Mouse (Mus musculus) olfactory bulb, adult 2 months (tissue): Measurements from ENCODE around the gene Auts2. TPM values are rescaled to one million over a fixed set of nuclear protein-coding genes. Genes with fewer than 3 reads are reported as not detected.

Source experiments
- H3K27ac ChIP-seq: fragments of 200-500 bp; 2 replicates; pipeline ENCODE4 v1.5.1; 2012; ENCODE audit warnings: low read depth, low read length; ENCODE audit not compliant: insufficient read depth
- H3K4me1 ChIP-seq: fragments of 200-500 bp; 2 replicates; pipeline ENCODE4 v1.6.1; 2012; ENCODE audit warnings: low read length; ENCODE audit not compliant: control insufficient read depth, insufficient read depth
- H3K4me3 ChIP-seq: fragments of 200-500 bp; 2 replicates; pipeline ENCODE4 v1.5.1; 2012; ENCODE audit warnings: mild to moderate bottlenecking, low read depth, low read length, moderate library complexity; ENCODE audit not compliant: insufficient read depth
- CTCF ChIP-seq: fragments of 200-500 bp; IDR thresholded peaks from 2 replicates; pipeline ENCODE4 v1.5.1; 2012; ENCODE audit warnings: low read depth, mild to moderate bottlenecking, low read length, moderate library complexity; ENCODE audit not compliant: insufficient read depth
- POLR2A ChIP-seq: fragments of 200-500 bp; IDR thresholded peaks from 2 replicates; pipeline ENCODE4 v1.6.1; 2012; ENCODE audit warnings: mild to moderate bottlenecking, low read depth, low read length, moderate library complexity; ENCODE audit not compliant: insufficient read depth
- WGBS: fragments of 180-500 bp; shearing (Covaris S2); methylation state at CpG from one replicate; pipeline ENCODE4 v1.1.7; 2018; 5-methylcytosine and 5-hydroxymethylcytosine counted together
- polyA plus RNA-seq: library from polyadenylated mRNA; stranded (reverse); fragments of >200 nt; gene quantifications from 2 replicates; pipeline ENCODE4 v1.2.4, GENCODE M21; 2012; ENCODE audit warnings: low replicate concordance; ENCODE audit not compliant: missing spikeins, insufficient read depth, insufficient read length

Auts2 gene
- polyA plus RNA-seq, 1 experiment, result not detected

GRCm38 (mm10) chr5:132195048-132195533, 348.1 kb downstream of the Auts2 start:
- no peak overlapping the region for H3K4me3 ChIP-seq
- WGBS, result 29% methylated on average over 6 of the region's 6 CpGs
- H3K4me1 ChIP-seq, result peaks cover 19% of the 10 kb centered on the region
- TF ChIP-seq POLR2A (no peak), CTCF (no peak)
- no peak overlapping the region for H3K27ac ChIP-seq

GRCm38 (mm10) chr5:132190190-132190589, 353.0 kb downstream of the Auts2 start:
- H3K4me1 ChIP-seq, result peaks cover 7% of the 10 kb centered on the region
- no peak overlapping the region for H3K27ac ChIP-seq
- 80% methylated on average over 4 of the region's 4 CpGs for WGBS
- H3K4me3 ChIP-seq, result no peak overlapping the region
- TF ChIP-seq POLR2A (no peak), CTCF (no peak)

- 65% methylated on average over 3 of the region's 3 CpGs for WGBS
- H3K4me3 ChIP-seq, result no peak overlapping the region
- TF ChIP-seq POLR2A, result no peak
- TF ChIP-seq CTCF, result no peak
- peaks cover 18% of the 10 kb centered on the region for H3K4me1 ChIP-seq
- no peak overlapping the region for H3K27ac ChIP-seq
Observed at GRCm38 (mm10) chr5:132186659-132187058, 356.5 kb downstream of the Auts2 start.

- H3K4me3 ChIP-seq, result no peak overlapping the region
- H3K27ac ChIP-seq, result no peak overlapping the region
- WGBS, result 30% methylated on average over 7 of the region's 7 CpGs
- TF ChIP-seq CTCF (no peak), POLR2A (no peak)
- H3K4me1 ChIP-seq, result peaks cover 18% of the 10 kb centered on the region
Observed at GRCm38 (mm10) chr5:132186221-132186620, 356.9 kb downstream of the Auts2 start.

GRCm38 (mm10) chr5:132184395-132185095, 358.6 kb downstream of the Auts2 start:
- 56% methylated on average over 4 of the region's 4 CpGs for WGBS
- no peak for TF ChIP-seq CTCF
- no peak for TF ChIP-seq POLR2A
- Histone ChIP-seq H3K4me1 (peaks cover 18% of the 10 kb centered on the region), H3K27ac (no peak overlapping the region), H3K4me3 (no peak overlapping the region)

GRCm38 (mm10) chr5:132182077-132182476, 361.1 kb downstream of the Auts2 start:
- Histone ChIP-seq H3K4me3 (no peak overlapping the region), H3K27ac (no peak overlapping the region), H3K4me1 (peaks cover 16% of the 10 kb centered on the region)
- no peak for TF ChIP-seq CTCF
- no peak for TF ChIP-seq POLR2A
- WGBS, result 68% methylated on average over 9 of the region's 9 CpGs

GRCm38 (mm10) chr5:132170010-132170409, 373.1 kb downstream of the Auts2 start:
- peaks cover 9% of the 10 kb centered on the region for H3K4me1 ChIP-seq
- H3K4me3 ChIP-seq, result no peak overlapping the region
- 41% methylated on average over 8 of the region's 8 CpGs for WGBS
- peak overlapping the region; percentile 44; the same call in 1 of the 2 replicates for H3K27ac ChIP-seq
- TF ChIP-seq POLR2A (no peak), CTCF (no peak)

GRCm38 (mm10) chr5:132168805-132169204, 374.3 kb downstream of the Auts2 start:
- no peak overlapping the region for H3K4me3 ChIP-seq
- H3K27ac ChIP-seq, result no peak overlapping the region
- peaks cover 9% of the 10 kb centered on the region for H3K4me1 ChIP-seq
- WGBS, result 74% methylated on average over 5 of the region's 5 CpGs
- TF ChIP-seq POLR2A (no peak), CTCF (no peak)

- no peak for TF ChIP-seq CTCF
- no peak for TF ChIP-seq POLR2A
- Histone ChIP-seq H3K4me1 (peaks cover 9% of the 10 kb centered on the region), H3K27ac (no peak overlapping the region), H3K4me3 (no peak overlapping the region)
- 84% methylated on average over 5 of the region's 5 CpGs for WGBS
Observed at GRCm38 (mm10) chr5:132168224-132168623, 374.9 kb downstream of the Auts2 start.

GRCm38 (mm10) chr5:132166559-132166958, 376.6 kb downstream of the Auts2 start:
- H3K27ac ChIP-seq, result no peak overlapping the region
- 67% methylated on average over 3 of the region's 3 CpGs for WGBS

More at GRCm38 (mm10) chr5:132166559-132166958, 376.6 kb downstream of the Auts2 start:
- no peak overlapping the region for H3K4me3 ChIP-seq
- H3K4me1 ChIP-seq, result peaks cover 9% of the 10 kb centered on the region
- TF ChIP-seq CTCF, result no peak
- TF ChIP-seq POLR2A, result no peak
